Mouse (Mus musculus) myocyte (in vitro differentiated cells): ENCODE data around the gene Abca16.

Source experiments
- CEBPB ChIP-seq: IDR thresholded peaks from 2 replicates; pipeline ENCODE4 v1.6.1; 2011; ENCODE audit warnings: mild to moderate bottlenecking, moderate library complexity; ENCODE audit not compliant: poor library complexity, insufficient read depth, severe bottlenecking
- E2F4 ChIP-seq: IDR thresholded peaks from one replicate; pipeline ENCODE4 v1.6.1; 2011; ENCODE audit warnings: mild to moderate bottlenecking, control low read depth, moderate library complexity; ENCODE audit not compliant: insufficient read depth
- MAX ChIP-seq: IDR thresholded peaks from one replicate; pipeline ENCODE4 v1.6.1; 2011; ENCODE audit warnings: low read depth, mild to moderate bottlenecking, control low read depth
- MYOD1 ChIP-seq, 3 experiments: IDR thresholded peaks; one replicate each; pipeline ENCODE4 v1.6.1; 2011; ENCODE audit warnings: control low read depth in 2 of 3, low read depth in 2 of 3, mild to moderate bottlenecking in 2 of 3, moderate library complexity in 1 of 3; ENCODE audit not compliant: insufficient read length in 2 of 3, control insufficient read depth in 1 of 3
- POLR2A ChIP-seq: IDR thresholded peaks from one replicate; pipeline ENCODE4 v1.6.1; 2011; ENCODE audit warnings: low read depth, mild to moderate bottlenecking, control low read depth, moderate library complexity; ENCODE audit not compliant: insufficient read length
- POLR2AphosphoS2 ChIP-seq: IDR thresholded peaks from one replicate; pipeline ENCODE4 v1.6.1; 2011; ENCODE audit warnings: low read depth, control low read depth; ENCODE audit not compliant: insufficient read length
- REST ChIP-seq: IDR thresholded peaks from one replicate; pipeline ENCODE4 v1.6.1; 2011; ENCODE audit warnings: mild to moderate bottlenecking, control low read depth, moderate library complexity; ENCODE audit not compliant: insufficient read depth, insufficient read length
- SRF ChIP-seq: IDR thresholded peaks from one replicate; pipeline ENCODE4 v1.6.1; 2011; ENCODE audit warnings: low read depth; ENCODE audit not compliant: control insufficient read depth, insufficient read length
- TCF12 ChIP-seq: IDR thresholded peaks from one replicate; pipeline ENCODE4 v1.6.1; 2011; ENCODE audit warnings: mild to moderate bottlenecking, control low read depth; ENCODE audit not compliant: poor library complexity, insufficient read depth, severe bottlenecking
- TCF3 ChIP-seq: IDR thresholded peaks from one replicate; pipeline ENCODE4 v1.6.1; 2011; ENCODE audit warnings: low read depth, control low read depth; ENCODE audit not compliant: insufficient read length
- USF1 ChIP-seq: IDR thresholded peaks from one replicate; pipeline ENCODE4 v1.6.1; 2011; ENCODE audit warnings: low read depth, mild to moderate bottlenecking, control low read depth, moderate library complexity

GRCm38 (mm10) chr7:120412391-120412790, 2.9 kb downstream of the Abca16 start:
- no peak for TF ChIP-seq POLR2A
- no peak for TF ChIP-seq MAX
- no peak for TF ChIP-seq CEBPB
- TF ChIP-seq USF1 = no peak
- TF ChIP-seq E2F4 = no peak
- no peak for TF ChIP-seq SRF
- TF ChIP-seq POLR2AphosphoS2 = no peak
- TF ChIP-seq TCF12 = no peak
- no peak for TF ChIP-seq REST
- TF ChIP-seq MYOD1 (IDR thresholded peaks at IDR 0.05; ENCODE audit: control insufficient read depth in 1 of 3, insufficient read length in 2 of 3, low read depth in 2 of 3) = no peak
- TF ChIP-seq TCF3 = no peak
